ENCODE assay signal across 9 mouse cellular contexts in the genomic region with DNA sequence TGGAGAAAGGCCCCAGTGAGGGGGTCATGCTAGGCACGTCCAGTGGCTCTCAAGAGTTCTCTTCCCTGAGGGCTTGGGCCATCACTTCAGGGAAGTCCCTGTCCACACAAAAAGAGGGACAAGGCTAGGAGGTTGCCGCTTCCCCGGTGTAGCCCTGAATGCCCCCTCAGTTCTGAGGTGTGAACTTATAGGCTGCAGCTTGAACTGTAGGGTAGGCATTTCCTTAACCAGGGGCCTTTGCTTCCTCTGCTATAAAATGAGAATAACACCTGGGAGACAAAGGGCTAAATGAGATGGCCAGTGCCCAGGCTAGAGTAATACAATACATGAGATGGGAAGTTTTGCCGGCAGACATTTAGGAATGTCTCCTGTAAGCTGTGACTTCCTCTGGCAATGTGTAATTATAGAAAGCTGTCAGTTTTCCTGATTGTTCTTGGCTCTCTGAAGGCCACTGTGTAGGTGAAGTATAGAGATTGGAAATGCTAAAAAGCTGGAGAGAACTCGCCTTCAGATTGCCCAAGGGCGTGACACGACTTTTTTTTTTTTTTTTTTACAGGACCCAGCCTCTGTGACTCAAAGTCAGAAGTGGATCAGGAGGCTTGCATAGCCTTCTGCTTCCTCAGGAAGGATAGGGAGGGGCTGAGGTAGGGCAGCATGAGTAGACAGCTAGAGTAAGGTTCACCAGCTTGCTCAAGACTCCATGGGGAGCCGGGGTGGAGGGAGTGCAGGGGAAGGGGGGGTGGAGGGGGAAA. TPM values are rescaled to one million over a fixed set of nuclear protein-coding genes. Genes with fewer than 3 reads are reported as not detected.
DNase-seq lines count a peak whose midpoint lies in the region; ATAC-seq and TF ChIP-seq lines count a peak whose summit lies in the region.
"Had no signal": no experiment of that assay in that cellular context is flagged by ENCODE, and none has a peak within 500 bp of the region (broad histone marks: within the 10 kb centered on the region; RNA-seq: fewer than 3 reads in every experiment).

No protein-coding gene starts in this region.

- no peaks in the 10 kb centered on the region for H3K9me3 ChIP-seq in intestine, embryonic 14.5 days (ENCODE audit: control insufficient read depth, low read length)
- no peaks in the 10 kb centered on the region for H3K9me3 ChIP-seq in lung, embryonic 14.5 days (ENCODE audit: low read depth, low read length)
- H3K9me3 ChIP-seq in forebrain, embryonic 16.5 days (ENCODE audit: control insufficient read depth, low read length): no peaks in the 10 kb centered on the region

- no peak overlapping the region for H3K4me2 ChIP-seq in intestine, embryonic 14.5 days (ENCODE audit: low read length)
- H3K4me2 ChIP-seq in lung, embryonic 14.5 days: no peak overlapping the region
- no peak overlapping the region for H3K4me2 ChIP-seq in forebrain, embryonic 16.5 days (ENCODE audit: low read length)

- peak overlapping the region; percentile 38; the same call in 1 of the 2 replicates for H3K27ac ChIP-seq in intestine, embryonic 14.5 days (ENCODE audit: low read depth)
- peak overlapping the region; percentile 67 for H3K27ac ChIP-seq in lung, embryonic 14.5 days (ENCODE audit: low read depth)
- H3K27ac ChIP-seq in forebrain, embryonic 16.5 days (ENCODE audit: low read length): no peak overlapping the region

- POLR2A ChIA-PET in Patski (lab: Charles Lee): no interaction called here

- CTCF ChIA-PET in Patski (lab: Charles Lee): interaction anchor here (1.3 kb wide), 1 partner anchor 26 kb away, joined by 3 read pairs; no protein-coding TSS in a partner anchor

- H3K4me3 ChIP-seq in intestine, embryonic 14.5 days (ENCODE audit: low read depth, low read length): no peak overlapping the region
- no peak overlapping the region for H3K4me3 ChIP-seq in lung, embryonic 14.5 days (ENCODE audit: low read depth, low read length)
- H3K4me3 ChIP-seq in forebrain, embryonic 16.5 days (replicated peaks; ENCODE audit: low read length): no peak overlapping the region
- H3K4me3 ChIP-seq: erythroblast, embryonic 14.5 days had no signal

- DNase-seq in CD4-positive helper T cell, adult 2 months (ENCODE audit: low read depth, low spot score): peak; percentile 27
- peak; percentile 55 for DNase-seq in Patski (ENCODE audit: low read depth, low spot score)
- no peak for DNase-seq in intestine, embryonic 14.5 days (ENCODE audit: low spot score)
- DNase-seq in lung, embryonic 14.5 days: peak; percentile 46
- no peak for DNase-seq in cerebellum, adult 9-11 months
- no peak for DNase-seq in layer of hippocampus, adult 18-20 months (ENCODE audit: low spot score in 2 of 2)

- no peak overlapping the region for H3K9ac ChIP-seq in intestine, embryonic 14.5 days (ENCODE audit: low read length)
- H3K9ac ChIP-seq in lung, embryonic 14.5 days: no peak overlapping the region
- no peak overlapping the region for H3K9ac ChIP-seq in forebrain, embryonic 16.5 days (replicated peaks; ENCODE audit: low read depth, low read length)

- H3K36me3 ChIP-seq in intestine, embryonic 14.5 days (ENCODE audit: control insufficient read depth, insufficient read depth, low read length): no peaks in the 10 kb centered on the region
- no peaks in the 10 kb centered on the region for H3K36me3 ChIP-seq in lung, embryonic 14.5 days (ENCODE audit: insufficient read depth)
- no peaks in the 10 kb centered on the region for H3K36me3 ChIP-seq in forebrain, embryonic 16.5 days (ENCODE audit: control insufficient read depth, insufficient read depth)

- TF ChIP-seq CTCF in Patski (IDR thresholded peaks at IDR 0.05): no peak
- TF ChIP-seq CTCF in lung, embryonic 14.5 days (IDR thresholded peaks at IDR 0.05; ENCODE audit: low read depth): no peak

- in situ Hi-C loops in Patski (cut with MboI; ENCODE audit: low pct_unique_long_range_greater_than_20kb): no loop called here

- H3K27me3 ChIP-seq in Patski: no peaks in the 10 kb centered on the region
- H3K27me3 ChIP-seq in intestine, embryonic 14.5 days (replicated peaks; ENCODE audit: control insufficient read depth, insufficient read depth, low read length): no peaks in the 10 kb centered on the region; the same call in 1 of the 2 replicates
- H3K27me3 ChIP-seq in lung, embryonic 14.5 days (ENCODE audit: insufficient read depth, low read length): no peaks in the 10 kb centered on the region
- H3K27me3 ChIP-seq in forebrain, embryonic 16.5 days (replicated peaks; ENCODE audit: control insufficient read depth, insufficient read depth, low read length): no peaks in the 10 kb centered on the region; the same call in 1 of the 2 replicates

- 62% methylated on average over 8 of the region's 8 CpGs for WGBS in intestine, embryonic 14.5 days
- WGBS in lung, embryonic 14.5 days: 53% methylated on average over 8 of the region's 8 CpGs
- WGBS in forebrain, embryonic 16.5 days: 81% methylated on average over 8 of the region's 8 CpGs

- peak; percentile 74 for ATAC-seq in Patski
- 0 out of 2 replicates have a peak, but pooled peaks have one; percentile 56 for ATAC-seq in intestine, embryonic 14.5 days (replicated peaks; ENCODE audit: low FRiP score, low TSS enrichment, low read depth)
- peak; percentile 66 for ATAC-seq in lung, embryonic 14.5 days (ENCODE audit: insufficient read depth)
- no peak for ATAC-seq in erythroblast, adult 5-6 weeks (replicated peaks; ENCODE audit: low FRiP score, poor library complexity, severe bottlenecking)
- ATAC-seq in forebrain, embryonic 16.5 days: no peak

- H3K4me1 ChIP-seq in intestine, embryonic 14.5 days (replicated peaks; ENCODE audit: control insufficient read depth, insufficient read depth, low read length): no peaks in the 10 kb centered on the region
- no peaks in the 10 kb centered on the region for H3K4me1 ChIP-seq in lung, embryonic 14.5 days (ENCODE audit: insufficient read depth)
- H3K4me1 ChIP-seq in forebrain, embryonic 16.5 days (replicated peaks; ENCODE audit: control insufficient read depth, insufficient read depth, low read length): no peaks in the 10 kb centered on the region

RNA-seq across cellular contexts. Expression of a gene that starts 6.9 kb away (rescaled TPM):
- polyA plus RNA-seq in Patski (2021): 2.3 TPM
- 3.5 and 4.8 TPM in 2 replicates for polyA plus RNA-seq in intestine, embryonic 14.5 days (2014; fragmentation: Nextera tagmentation; extraction: Ambion mirVana)
- 3.2 and 3.5 TPM in 2 replicates for polyA plus RNA-seq in lung, embryonic 14.5 days (2014; fragmentation: Nextera tagmentation; extraction: Ambion mirVana)
- 0.84 and 1.5 TPM in 2 replicates for total RNA-seq in erythroblast, adult 5-6 weeks (2015; ENCODE audit: low replicate concordance)
- 3.2 and 3.9 TPM in 2 replicates for total RNA-seq in erythroblast, adult 5-6 weeks (2017; ENCODE audit: low replicate concordance)
- polyA plus RNA-seq in forebrain, embryonic 16.5 days (2015; fragmentation: Nextera tagmentation; extraction: Ambion mirVana): 0.68 and 0.79 TPM in 2 replicates
- total RNA-seq in layer of hippocampus, adult 18-20 months (2021): 1 to 10 TPM; 2.7 to 2.9 TPM

RNA-seq across cellular contexts. Expression of a gene that starts 41.1 kb away (rescaled TPM):
- 0.12 TPM for polyA plus RNA-seq in Patski (2021)
- polyA plus RNA-seq in intestine, embryonic 14.5 days (2014; fragmentation: Nextera tagmentation; extraction: Ambion mirVana): 28.0 and 36.1 TPM in 2 replicates
- 2.6 and 3.3 TPM in 2 replicates for polyA plus RNA-seq in lung, embryonic 14.5 days (2014; fragmentation: Nextera tagmentation; extraction: Ambion mirVana)
- total RNA-seq in erythroblast, adult 5-6 weeks (2015; ENCODE audit: low replicate concordance): 6.7 and 18.6 TPM in 2 replicates
- 4.3 and 5.6 TPM in 2 replicates for total RNA-seq in erythroblast, adult 5-6 weeks (2017; ENCODE audit: low replicate concordance)
- polyA plus RNA-seq in forebrain, embryonic 16.5 days (2015; fragmentation: Nextera tagmentation; extraction: Ambion mirVana): 5.6 and 7.6 TPM in 2 replicates
- total RNA-seq in layer of hippocampus, adult 18-20 months (2021): 10 to 100 TPM; 14.9 to 16.3 TPM

Comparison
In these comparisons a context has a peak if more than half of its experiments do, and no peak if none do; other contexts are left out.
1. DNase-seq: peak in CD4-positive helper T cell, adult 2 months (single experiment), Patski (single experiment) and lung, embryonic 14.5 days (single experiment); none in intestine, embryonic 14.5 days (single experiment), cerebellum, adult 9-11 months (single experiment) and layer of hippocampus, adult 18-20 months (0 of 2).
2. ATAC-seq: peak in Patski (single experiment), intestine, embryonic 14.5 days (single experiment) and lung, embryonic 14.5 days (single experiment); none in erythroblast, adult 5-6 weeks (single experiment) and forebrain, embryonic 16.5 days (single experiment).